10 mouse cellular contexts compared by ENCODE assay signal in genomic region chr15:24407691-24408090, GRCm38 (mm10).
DNase-seq lines count a peak whose midpoint lies in the region; ATAC-seq and TF ChIP-seq lines count a peak whose summit lies in the region.
"Had no signal": no experiment of that assay in that cellular context is flagged by ENCODE, and none has a peak within 500 bp of the region (broad histone marks: within the 10 kb centered on the region; RNA-seq: fewer than 3 reads in every experiment).

No protein-coding gene starts in this region.

- TF ChIP-seq POLR2A in kidney, adult 2 months (IDR thresholded peaks at IDR 0.05; ENCODE audit: low read depth, low read length): no peak

- no peaks in the 10 kb centered on the region for H3K36me3 ChIP-seq in kidney, adult 2 months (ENCODE audit: control insufficient read depth, insufficient read depth, low read length)
- H3K36me3 ChIP-seq in kidney, embryonic 15.5 days: no peaks in the 10 kb centered on the region
- no peaks in the 10 kb centered on the region for H3K36me3 ChIP-seq in limb, embryonic 11.5 days (ENCODE audit: control insufficient read depth, insufficient read depth, low read length)
- H3K36me3 ChIP-seq in heart, embryonic 10.5 days: no peaks in the 10 kb centered on the region
- H3K36me3 ChIP-seq: hindbrain, embryonic 15.5 days; neural tube, embryonic 13.5 days had no signal

- no peak overlapping the region for H3K4me2 ChIP-seq in kidney, embryonic 15.5 days
- no peak overlapping the region for H3K4me2 ChIP-seq in limb, embryonic 11.5 days (ENCODE audit: low read depth, severe bottlenecking)
- H3K4me2 ChIP-seq: hindbrain, embryonic 15.5 days; neural tube, embryonic 13.5 days had no signal

- H3K4me3 ChIP-seq in kidney, adult 2 months (ENCODE audit: insufficient read depth, low read depth, low read length): no peak overlapping the region
- H3K4me3 ChIP-seq in kidney, embryonic 15.5 days (replicated peaks): no peak overlapping the region
- no peak overlapping the region for H3K4me3 ChIP-seq in limb, embryonic 11.5 days (ENCODE audit: low read depth, low read length)
- no peak overlapping the region for H3K4me3 ChIP-seq in heart, embryonic 10.5 days
- H3K4me3 ChIP-seq: hindbrain, embryonic 15.5 days; neural tube, embryonic 13.5 days had no signal

- TF ChIP-seq CTCF in kidney, adult 2 months (conservative IDR thresholded peaks at IDR 0.05; ENCODE audit: insufficient read depth, insufficient read length, low read depth, low read length): no peak

- no peak overlapping the region for H3K27ac ChIP-seq in kidney, adult 2 months (ENCODE audit: insufficient read depth, low read depth, low read length)
- no peak overlapping the region for H3K27ac ChIP-seq in kidney, embryonic 15.5 days
- H3K27ac ChIP-seq in limb, embryonic 11.5 days (replicated peaks; ENCODE audit: low read depth, low read length): no peak overlapping the region
- no peak overlapping the region for H3K27ac ChIP-seq in heart, embryonic 10.5 days
- H3K27ac ChIP-seq: hindbrain, embryonic 15.5 days; neural tube, embryonic 13.5 days had no signal

- H3K27me3 ChIP-seq in kidney, adult 2 months (replicated peaks; ENCODE audit: control insufficient read depth, insufficient read depth, low read length): no peaks in the 10 kb centered on the region
- no peaks in the 10 kb centered on the region for H3K27me3 ChIP-seq in kidney, embryonic 15.5 days
- no peaks in the 10 kb centered on the region for H3K27me3 ChIP-seq in limb, embryonic 11.5 days (ENCODE audit: control insufficient read depth, insufficient read depth, low read length)
- H3K27me3 ChIP-seq in heart, embryonic 10.5 days (ENCODE audit: insufficient read depth, poor library complexity, severe bottlenecking): no peaks in the 10 kb centered on the region
- H3K27me3 ChIP-seq: hindbrain, embryonic 15.5 days; neural tube, embryonic 13.5 days had no signal

- peak; percentile 29 for DNase-seq in kidney, adult 2 months
- DNase-seq in Muller cell, postnatal 12 days (ENCODE audit: inconsistent ontology term): peak; percentile 55
- peak; percentile 90 to 94 for DNase-seq in cerebellum, postnatal 14 days
- DNase-seq in frontal cortex, postnatal 36 days (ENCODE audit: low spot score in 2 of 2): peak; percentile 63 to 78
- peak; percentile 75 for DNase-seq in limb, embryonic 11.5 days (ENCODE audit: low spot score)
- DNase-seq in heart, embryonic 10.5 days (ENCODE audit: low spot score): no peak

- ATAC-seq in kidney, embryonic 15.5 days (replicated peaks; ENCODE audit: low FRiP score): no peak
- no peak for ATAC-seq in limb, embryonic 11.5 days (ENCODE audit: insufficient number of reproducible peaks, low FRiP score, low TSS enrichment, low read depth)
- ATAC-seq in megakaryocyte, adult 5-6 weeks (ENCODE audit: poor library complexity, severe bottlenecking): no peak

- H3K4me1 ChIP-seq in kidney, adult 2 months (ENCODE audit: control insufficient read depth, insufficient read depth, low read length): no peaks in the 10 kb centered on the region
- no peaks in the 10 kb centered on the region for H3K4me1 ChIP-seq in kidney, embryonic 15.5 days
- H3K4me1 ChIP-seq in limb, embryonic 11.5 days (ENCODE audit: control insufficient read depth, insufficient read depth, low read length): no peaks in the 10 kb centered on the region
- no peaks in the 10 kb centered on the region for H3K4me1 ChIP-seq in heart, embryonic 10.5 days
- H3K4me1 ChIP-seq: hindbrain, embryonic 15.5 days; neural tube, embryonic 13.5 days had no signal

- no peaks in the 10 kb centered on the region for H3K9me3 ChIP-seq in kidney, embryonic 15.5 days (replicated peaks)
- no peaks in the 10 kb centered on the region for H3K9me3 ChIP-seq in limb, embryonic 11.5 days (ENCODE audit: control insufficient read depth, low read length)
- no peaks in the 10 kb centered on the region for H3K9me3 ChIP-seq in heart, embryonic 10.5 days
- H3K9me3 ChIP-seq: hindbrain, embryonic 15.5 days; neural tube, embryonic 13.5 days had no signal

- WGBS in kidney, adult 2 months: 42% methylated on average over 3 of the region's 3 CpGs
- 62% methylated on average over 3 of the region's 3 CpGs for whole genome bisulfite sequencing in kidney, embryonic 15.5 days
- WGBS in limb, embryonic 11.5 days: 58% methylated on average over 3 of the region's 3 CpGs
- 57% methylated on average over 3 of the region's 3 CpGs for WGBS in heart, embryonic 10.5 days

- no peak overlapping the region for H3K9ac ChIP-seq in kidney, embryonic 15.5 days
- H3K9ac ChIP-seq in limb, embryonic 11.5 days (ENCODE audit: low read length): no peak overlapping the region
- H3K9ac ChIP-seq: hindbrain, embryonic 15.5 days; neural tube, embryonic 13.5 days had no signal
